Mouse (Mus musculus) midbrain, embryonic 11.5 days (tissue): Measurements from ENCODE around the gene Lin7a. TPM values are rescaled to one million over a fixed set of nuclear protein-coding genes. Genes with fewer than 3 reads are reported as not detected.

ENCODE experiments used
- ATAC-seq: fragments of 200-750 bp; cut with Nextera tagmentation; 2 replicates; pipeline ENCODE4 v1.8.0; 2017; ENCODE audit warnings: moderate TSS enrichment, moderate library complexity; ENCODE audit not compliant: low FRiP score
- DNase-seq: peaks from one replicate; pipeline ENCODE4 v3.0.0; 2015; ENCODE audit warnings: low spot score; ENCODE audit errors: missing footprints
- H3K27ac ChIP-seq: fragments of 300-500 bp; sonication (generic); 2 replicates; pipeline ENCODE4 v1.5.1; 2014; ENCODE audit warnings: low read depth, low read length
- H3K27me3 ChIP-seq: fragments of 300-500 bp; sonication (generic); 2 replicates; pipeline ENCODE4 v1.6.1; 2014; ENCODE audit warnings: mild to moderate bottlenecking, low read length, moderate library complexity, mixed read lengths; ENCODE audit not compliant: control insufficient read depth, insufficient read depth
- H3K36me3 ChIP-seq: fragments of 300-500 bp; sonication (generic); 2 replicates; pipeline ENCODE4 v1.6.1; 2014; ENCODE audit warnings: mild to moderate bottlenecking, low read length, moderate library complexity, mixed read lengths; ENCODE audit not compliant: control insufficient read depth, insufficient read depth
- H3K4me1 ChIP-seq: fragments of 300-500 bp; sonication (generic); 2 replicates; pipeline ENCODE4 v1.6.1; 2014; ENCODE audit warnings: low read length; ENCODE audit not compliant: control insufficient read depth, insufficient read depth
- H3K4me2 ChIP-seq: fragments of 300-500 bp; sonication (generic); 2 replicates; pipeline ENCODE4 v1.6.1; 2014; ENCODE audit warnings: mild to moderate bottlenecking, moderate library complexity
- H3K4me3 ChIP-seq: fragments of 300-500 bp; sonication (generic); 2 replicates; pipeline ENCODE4 v1.5.1; 2014; ENCODE audit warnings: low read depth, low read length
- H3K9ac ChIP-seq: fragments of 300-500 bp; sonication (generic); 2 replicates; pipeline ENCODE4 v1.6.1; 2014; ENCODE audit warnings: low read length
- H3K9me3 ChIP-seq: fragments of 300-500 bp; sonication (generic); 2 replicates; pipeline ENCODE4 v1.6.1; 2016; ENCODE audit warnings: low read length; ENCODE audit not compliant: control insufficient read depth
- WGBS: fragments of 180-500 bp; shearing (Covaris S2); extraction: QIAGEN DNeasy Blood & Tissue Kit; methylation state at CpG from one replicate; pipeline ENCODE4 v1.1.7; 2014; 5-methylcytosine and 5-hydroxymethylcytosine counted together
- polyA plus RNA-seq: library from polyadenylated mRNA; unstranded; fragments of >200 nt; fragmentation: Nextera tagmentation; extraction: Ambion mirVana; gene quantifications from 2 replicates; pipeline ENCODE4 v1.2.1, GENCODE M21; 2014

The Lin7a gene
- polyA plus RNA-seq, 1 experiment from 2014 or later = 9.0 TPM

DNA sequence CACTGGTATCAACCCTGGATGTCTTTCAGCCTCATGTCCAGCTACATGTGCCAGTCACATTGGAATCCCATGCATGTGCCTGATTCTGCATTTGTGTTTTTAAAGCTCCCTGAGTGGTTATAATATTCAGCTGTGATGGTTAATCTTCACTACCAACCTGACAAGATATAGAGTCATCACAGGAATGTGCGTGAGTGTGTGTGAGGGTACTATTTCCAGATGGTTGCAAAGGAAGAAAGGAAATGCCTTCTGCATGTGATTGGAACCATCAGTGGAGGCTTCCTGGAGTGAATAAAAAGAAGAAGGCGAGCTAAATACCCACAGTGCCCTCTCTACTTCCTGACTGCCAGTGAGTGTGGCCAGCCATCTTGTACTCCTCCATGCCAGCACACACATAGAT is 48.2 kb downstream of the Lin7a start:
- H3K4me3 ChIP-seq = no peak overlapping the region
- DNase-seq = no peak
- H3K36me3 ChIP-seq = no peaks in the 10 kb centered on the region
- no peaks in the 10 kb centered on the region; the same call in 1 of the 2 replicates for H3K4me1 ChIP-seq
- 66% methylated on average over 2 of the region's 2 CpGs for WGBS
- no peaks in the 10 kb centered on the region for H3K27me3 ChIP-seq
- no peak overlapping the region for H3K4me2 ChIP-seq
- H3K27ac ChIP-seq = no peak overlapping the region
- H3K9me3 ChIP-seq = no peaks in the 10 kb centered on the region
- ATAC-seq = no peak
- no peak overlapping the region for H3K9ac ChIP-seq

DNA sequence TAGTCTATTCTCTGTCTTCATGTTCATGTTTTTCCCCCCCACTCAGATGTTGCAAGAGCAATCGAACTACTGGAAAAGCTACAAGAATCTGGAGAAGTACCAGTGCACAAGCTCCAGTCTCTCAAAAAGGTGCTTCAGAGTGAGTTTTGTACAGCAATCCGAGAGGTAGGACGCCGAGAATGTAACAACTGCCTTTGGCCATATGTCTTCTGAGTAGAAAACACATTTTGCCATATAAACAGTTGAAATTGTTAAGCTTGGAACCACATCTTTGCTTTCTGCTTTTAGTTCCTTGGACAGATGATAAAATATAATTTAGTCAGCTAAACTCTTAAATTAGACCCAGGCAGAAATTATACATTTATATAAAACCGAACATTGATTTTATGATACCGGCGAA is 52.4 kb downstream of the Lin7a start:
- WGBS = 95% methylated on average over 7 of the region's 7 CpGs
- ATAC-seq (no peak), DNase-seq (peak; percentile 28)
- H3K36me3 ChIP-seq = no peaks in the 10 kb centered on the region
- H3K9ac ChIP-seq = no peak overlapping the region
- H3K9me3 ChIP-seq = no peaks in the 10 kb centered on the region
- no peaks in the 10 kb centered on the region for H3K27me3 ChIP-seq
- no peak overlapping the region for H3K4me2 ChIP-seq
- no peak overlapping the region for H3K27ac ChIP-seq
- H3K4me1 ChIP-seq = no peaks in the 10 kb centered on the region
- H3K4me3 ChIP-seq = no peak overlapping the region

DNA sequence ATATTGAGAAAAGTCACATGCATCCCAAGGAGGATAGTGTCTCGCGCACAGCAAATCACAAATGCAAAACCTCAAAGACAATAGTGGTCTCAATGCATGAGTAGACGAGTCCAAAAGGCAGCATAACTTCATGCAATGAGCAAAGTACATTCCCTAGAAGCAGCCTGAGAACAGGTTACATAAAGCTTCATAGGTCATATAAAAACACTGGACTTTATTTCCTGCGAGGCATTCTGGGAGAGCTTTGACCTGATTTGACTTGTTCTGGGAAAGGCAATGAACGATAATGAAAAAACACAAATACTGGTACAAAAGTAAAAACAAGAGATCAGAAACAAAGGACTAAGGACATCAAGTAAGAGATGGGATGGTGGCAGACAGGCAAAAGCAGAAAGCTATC is 54.1 kb downstream of the Lin7a start:
- Histone ChIP-seq H3K27me3 (no peaks in the 10 kb centered on the region), H3K4me1 (no peaks in the 10 kb centered on the region), H3K27ac (no peak overlapping the region), H3K4me3 (no peak overlapping the region), H3K9ac (no peak overlapping the region), H3K9me3 (no peaks in the 10 kb centered on the region), H3K4me2 (no peak overlapping the region), H3K36me3 (no peaks in the 10 kb centered on the region)
- 90% methylated on average over 5 of the region's 5 CpGs for WGBS
- DNase-seq (no peak), ATAC-seq (no peak)

DNA sequence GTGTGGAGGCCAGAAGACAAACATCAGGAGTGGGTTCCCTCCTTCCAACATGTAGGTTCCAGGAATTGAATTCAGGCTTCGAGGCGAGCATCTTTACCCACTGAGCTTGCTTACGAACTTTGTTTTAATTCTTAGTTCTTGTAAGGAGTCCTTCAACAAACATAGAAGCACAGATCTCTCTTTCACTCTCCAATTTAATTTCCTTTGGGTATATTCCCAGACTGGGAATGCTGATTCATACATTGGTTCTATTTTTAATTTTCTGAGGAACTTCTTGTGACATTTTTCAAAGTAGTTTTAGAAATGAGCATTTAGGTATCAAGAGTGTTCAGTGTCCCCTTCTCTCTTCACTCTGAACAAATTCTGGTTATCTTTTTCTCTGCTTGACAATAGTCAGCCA is 68.0 kb downstream of the Lin7a start:
- DNase-seq (no peak), ATAC-seq (no peak)
- WGBS = 94% methylated on average over 3 of the region's 3 CpGs

DNA sequence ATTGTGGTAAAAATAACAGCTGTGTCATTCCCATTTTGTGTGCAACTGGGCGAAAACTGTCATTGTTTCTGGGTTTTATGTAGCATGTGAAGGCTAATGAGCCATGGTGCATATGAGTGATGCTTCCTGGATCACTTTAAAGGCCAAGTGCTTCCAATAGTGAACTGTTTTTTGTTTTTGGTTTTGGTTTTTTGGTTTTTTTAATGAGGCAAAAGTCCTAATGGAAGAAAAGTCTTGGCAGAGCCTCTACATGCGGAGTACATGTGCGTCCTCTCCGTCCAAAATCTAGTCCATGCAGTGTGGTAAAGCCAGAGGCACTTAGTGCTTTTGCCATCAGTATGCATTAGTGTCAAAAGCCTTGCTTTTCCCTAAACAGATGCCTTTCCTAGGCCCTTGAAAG is 69.7 kb downstream of the Lin7a start:
- Histone ChIP-seq H3K27ac (no peak overlapping the region), H3K27me3 (no peaks in the 10 kb centered on the region), H3K4me2 (no peak overlapping the region), H3K36me3 (no peaks in the 10 kb centered on the region), H3K4me3 (no peak overlapping the region), H3K9me3 (no peaks in the 10 kb centered on the region), H3K4me1 (no peaks in the 10 kb centered on the region), H3K9ac (no peak overlapping the region)
- DNase-seq (peak; percentile 82), ATAC-seq (0 out of 2 replicates have a peak, but pooled peaks have one; percentile 38)
- WGBS = 81% methylated on average over 4 of the region's 4 CpGs

More for the DNA sequence above, 68.0 kb downstream of the Lin7a start:
- Histone ChIP-seq H3K27me3 (no peaks in the 10 kb centered on the region), H3K9me3 (no peaks in the 10 kb centered on the region), H3K9ac (no peak overlapping the region), H3K36me3 (no peaks in the 10 kb centered on the region), H3K4me1 (no peaks in the 10 kb centered on the region), H3K4me3 (no peak overlapping the region), H3K4me2 (no peak overlapping the region), H3K27ac (no peak overlapping the region)

DNA sequence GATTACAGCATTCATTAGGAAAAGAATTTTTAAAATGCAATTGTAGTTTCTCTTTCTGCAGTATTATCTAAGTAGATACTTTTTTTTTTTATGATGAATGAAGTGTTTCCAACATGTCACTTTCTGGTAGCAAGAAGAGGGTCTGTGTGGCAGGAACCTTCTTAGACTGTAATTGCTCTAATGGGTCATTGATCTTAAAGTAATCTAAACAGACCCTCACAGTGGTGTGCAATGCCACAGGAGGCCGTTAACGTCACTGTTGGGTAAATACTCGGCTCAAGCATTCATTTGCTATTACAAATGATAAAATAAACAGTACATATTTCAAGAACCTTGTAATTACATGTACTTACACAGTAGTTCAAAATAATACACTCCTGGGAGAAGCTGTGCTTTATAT is 72.7 kb downstream of the Lin7a start:
- H3K27ac ChIP-seq = no peak overlapping the region
- DNase-seq (peak; percentile 79), ATAC-seq (no peak)
- no peak overlapping the region for H3K4me2 ChIP-seq
- no peak overlapping the region for H3K4me3 ChIP-seq
- WGBS = 75% methylated on average over 3 of the region's 3 CpGs
- no peaks in the 10 kb centered on the region for H3K27me3 ChIP-seq
- no peak overlapping the region for H3K9ac ChIP-seq
- no peaks in the 10 kb centered on the region for H3K36me3 ChIP-seq
- H3K9me3 ChIP-seq = no peaks in the 10 kb centered on the region
- no peaks in the 10 kb centered on the region for H3K4me1 ChIP-seq

DNA sequence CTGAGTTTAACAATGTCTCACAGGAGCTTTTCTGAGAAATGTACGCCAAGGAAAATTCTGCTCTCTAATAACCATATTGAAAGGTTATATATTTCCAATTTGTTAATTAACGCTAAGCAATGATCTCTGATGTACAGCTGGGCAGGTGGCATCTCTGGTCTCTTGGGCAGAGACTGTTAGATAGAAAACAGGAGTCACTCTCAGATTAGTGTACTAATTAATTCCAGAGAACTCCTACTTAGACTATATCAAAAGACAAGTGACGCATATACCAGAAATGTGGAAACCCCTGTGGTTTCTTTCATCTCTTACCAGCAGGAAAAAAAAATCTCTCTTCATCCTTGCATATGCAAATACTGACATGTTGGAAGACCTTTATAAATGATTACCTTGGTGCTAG is 76.4 kb downstream of the Lin7a start:
- Histone ChIP-seq H3K27me3 (no peaks in the 10 kb centered on the region), H3K27ac (no peak overlapping the region), H3K9me3 (no peaks in the 10 kb centered on the region), H3K4me3 (no peak overlapping the region), H3K36me3 (no peaks in the 10 kb centered on the region), H3K4me1 (no peaks in the 10 kb centered on the region), H3K9ac (no peak overlapping the region), H3K4me2 (no peak overlapping the region)
- DNase-seq (peak; percentile 71), ATAC-seq (no peak)
- WGBS = 83% methylated on average over 3 of the region's 3 CpGs

DNA sequence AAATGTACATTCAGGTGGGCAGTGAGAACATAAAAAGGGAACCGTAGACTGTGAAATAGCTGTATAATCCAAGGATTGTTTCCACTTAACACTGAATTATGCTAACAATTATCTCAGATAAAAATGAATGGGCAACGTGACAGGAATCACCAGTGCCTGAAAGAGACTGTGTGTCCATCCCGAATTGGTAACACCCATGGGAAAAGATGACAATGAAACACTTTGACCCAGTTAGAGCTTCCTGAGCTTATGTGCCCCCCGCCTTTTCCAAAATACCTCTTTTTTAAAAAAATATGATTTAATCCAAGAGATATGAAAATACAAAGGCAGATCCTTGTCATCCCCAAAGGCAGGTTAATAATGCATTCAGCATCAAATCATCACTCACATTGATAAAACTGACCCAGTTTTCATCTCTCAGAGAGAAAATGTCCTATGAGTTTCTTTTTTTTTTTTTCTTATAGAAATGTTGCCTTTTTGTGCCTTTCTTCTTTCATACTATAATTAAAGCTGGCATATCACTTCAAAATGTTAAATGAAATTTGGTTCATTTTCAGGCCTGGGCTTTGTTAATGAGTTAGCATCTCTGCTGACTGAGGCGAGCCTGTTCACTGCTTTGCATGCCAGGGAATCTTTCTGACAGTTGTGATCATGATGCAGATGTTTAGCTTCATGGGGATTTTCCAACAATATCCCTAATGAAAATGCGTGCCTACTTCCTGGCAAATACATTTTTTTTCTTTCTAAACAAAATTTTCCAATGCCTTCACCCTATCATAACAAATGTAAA is 80.4 kb downstream of the Lin7a start:
- Histone ChIP-seq H3K4me1 (no peaks in the 10 kb centered on the region), H3K9ac (no peak overlapping the region), H3K4me3 (no peak overlapping the region), H3K36me3 (no peaks in the 10 kb centered on the region), H3K9me3 (no peaks in the 10 kb centered on the region), H3K4me2 (no peak overlapping the region), H3K27ac (no peak overlapping the region), H3K27me3 (no peaks in the 10 kb centered on the region)
- ATAC-seq (no peak), DNase-seq (peak; percentile 73)
- 57% methylated on average over 6 of the region's 6 CpGs for WGBS

DNA sequence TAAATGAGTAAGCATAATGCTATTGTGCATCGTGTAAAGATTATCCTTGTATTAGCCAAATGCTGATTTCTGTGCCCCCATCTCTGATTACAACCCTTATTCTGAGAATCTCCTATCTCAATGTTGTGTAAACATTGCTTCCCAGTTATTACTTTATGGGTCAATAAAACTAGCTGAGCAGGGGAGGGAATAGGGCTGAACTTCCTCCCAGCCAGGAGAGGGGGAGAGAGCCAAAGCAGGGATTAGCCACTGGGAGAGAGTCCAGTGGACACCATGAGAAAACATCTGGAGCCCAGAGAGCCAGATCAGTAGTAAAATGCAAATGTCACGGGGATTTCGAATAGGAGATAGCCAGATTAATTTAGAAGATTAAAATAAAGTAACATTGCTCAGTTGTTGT is 82.0 kb downstream of the Lin7a start:
- Histone ChIP-seq H3K4me3 (no peak overlapping the region), H3K36me3 (no peaks in the 10 kb centered on the region), H3K27me3 (no peaks in the 10 kb centered on the region), H3K4me2 (no peak overlapping the region), H3K4me1 (no peaks in the 10 kb centered on the region), H3K9me3 (no peaks in the 10 kb centered on the region), H3K27ac (no peak overlapping the region), H3K9ac (no peak overlapping the region)
- ATAC-seq = no peak
- WGBS = 92% methylated on average over 3 of the region's 3 CpGs
- no peak for DNase-seq
